Mouse (Mus musculus) neural tube, embryonic 10.5 days (tissue): Measurements from ENCODE around the gene Nap1l4.
"Not testable (repeated sequence)": the region's sequence is repeated elsewhere in the genome, so short reads cannot be mapped to it uniquely, and the experiment has no call there.

Experiments
- DNase-seq: peaks from one replicate; pipeline ENCODE4 v3.0.0-alpha.2; 2017; ENCODE audit warnings: low spot score; ENCODE audit errors: extremely low spot score

Gene Nap1l4

DNA sequence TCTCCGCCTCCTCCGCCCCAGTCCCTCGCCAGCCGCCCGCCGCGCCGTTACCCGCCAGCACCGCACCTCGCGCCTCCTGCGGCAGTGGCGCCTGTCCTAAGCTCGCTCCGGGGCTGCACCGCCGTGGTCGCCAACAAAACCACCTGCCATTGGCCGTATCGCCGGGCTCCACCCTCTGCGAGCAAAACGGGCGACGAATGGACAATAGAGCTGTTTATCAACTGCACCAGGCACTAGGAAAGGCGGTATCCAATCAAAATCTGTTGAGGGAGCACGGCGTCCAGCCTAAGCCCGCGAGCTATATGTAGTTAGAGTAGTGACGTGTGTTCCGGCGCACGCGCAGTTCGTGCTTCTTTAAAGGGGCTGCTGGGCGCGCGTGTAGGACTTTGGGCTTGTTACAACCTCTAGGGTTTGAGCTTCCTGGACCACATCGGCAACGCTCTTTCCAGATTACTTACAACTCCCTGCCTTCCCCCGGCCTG is at the start of gene Nap1l4:
Gene Nap1l4, minus strand, starts transcription at position 131 of the 482 bp plus-strand sequence.
- DNase-seq = peak; percentile 99

DNA sequence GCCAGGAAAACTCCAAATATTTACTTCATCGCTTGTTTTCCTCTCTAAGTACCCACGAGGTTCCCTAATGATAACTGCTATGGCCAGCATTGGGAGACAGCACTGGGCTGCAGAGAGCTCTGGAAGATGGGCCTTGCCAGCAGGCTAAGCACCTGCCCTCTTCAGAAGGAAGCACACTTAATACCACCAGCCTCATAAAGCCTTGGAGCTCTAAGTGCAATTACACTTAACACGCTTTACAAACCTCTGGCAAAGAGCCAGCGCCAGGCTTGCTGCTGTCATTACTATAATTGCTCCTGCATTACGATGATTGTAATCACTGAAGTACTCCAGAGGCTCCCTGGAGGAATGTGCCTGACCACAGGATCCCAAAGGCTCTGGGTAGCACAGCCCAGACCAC is 46.0 kb upstream of the Nap1l4 start:
- DNase-seq = no peak

DNA sequence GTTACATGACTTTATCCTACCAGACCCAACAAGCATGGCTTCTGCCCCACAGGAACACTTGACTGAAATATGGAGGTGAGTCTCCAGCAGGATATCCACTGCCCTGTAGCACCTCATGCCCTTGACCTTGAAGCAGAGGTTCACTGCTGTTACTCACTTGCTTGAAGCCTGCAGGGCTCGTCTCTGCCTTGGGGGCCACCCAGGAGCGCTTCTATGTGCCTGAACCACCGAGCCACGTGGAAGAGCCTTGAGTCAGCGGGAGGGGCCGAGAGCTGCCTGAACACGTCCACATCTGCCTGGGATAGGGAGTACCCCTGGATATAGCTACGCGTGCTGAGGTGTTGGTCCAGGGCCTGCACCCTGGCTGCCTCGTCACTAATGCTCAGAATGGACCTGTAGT is 43.3 kb upstream of the Nap1l4 start:
- DNase-seq = no peak

DNA sequence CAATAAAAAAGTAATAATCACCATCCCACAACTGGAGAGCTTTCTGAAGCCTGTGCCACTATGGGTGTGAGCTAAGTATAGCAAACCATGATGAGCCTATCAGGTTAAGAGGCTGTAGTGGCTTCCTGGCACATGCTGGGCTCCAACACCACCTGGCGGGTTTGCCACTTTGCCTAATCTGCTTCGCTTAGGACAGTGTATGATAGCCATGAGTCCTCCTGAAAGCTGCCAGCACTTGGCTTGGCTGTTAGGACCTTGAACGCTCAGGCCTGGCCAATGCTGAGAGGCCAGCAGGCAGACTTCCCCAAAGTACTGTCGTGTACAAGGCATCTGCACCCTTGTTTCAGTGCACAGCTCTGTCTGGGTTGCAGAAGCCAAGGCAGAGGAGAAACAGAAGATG is 39.1 kb upstream of the Nap1l4 start:
- no peak for DNase-seq

DNA sequence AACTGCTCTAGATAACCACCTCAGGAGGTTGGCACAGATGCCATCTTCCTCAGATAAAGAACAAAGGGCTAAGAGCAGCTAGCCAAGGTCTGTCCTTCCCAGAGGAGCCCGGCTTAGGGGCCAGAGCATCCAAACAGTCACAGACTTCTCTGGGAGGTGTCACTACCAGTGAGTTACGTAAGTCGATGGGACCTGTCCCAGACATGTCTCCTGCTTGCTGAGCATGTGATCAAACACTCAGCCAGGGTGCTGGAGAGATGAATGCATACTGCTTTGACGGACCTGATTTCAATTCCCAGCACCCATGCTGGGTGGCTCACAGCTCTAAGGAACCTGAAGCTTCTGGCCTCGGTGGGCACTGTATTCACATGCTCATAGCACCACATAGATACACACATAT is 38.7 kb upstream of the Nap1l4 start:
- DNase-seq = no peak

DNA sequence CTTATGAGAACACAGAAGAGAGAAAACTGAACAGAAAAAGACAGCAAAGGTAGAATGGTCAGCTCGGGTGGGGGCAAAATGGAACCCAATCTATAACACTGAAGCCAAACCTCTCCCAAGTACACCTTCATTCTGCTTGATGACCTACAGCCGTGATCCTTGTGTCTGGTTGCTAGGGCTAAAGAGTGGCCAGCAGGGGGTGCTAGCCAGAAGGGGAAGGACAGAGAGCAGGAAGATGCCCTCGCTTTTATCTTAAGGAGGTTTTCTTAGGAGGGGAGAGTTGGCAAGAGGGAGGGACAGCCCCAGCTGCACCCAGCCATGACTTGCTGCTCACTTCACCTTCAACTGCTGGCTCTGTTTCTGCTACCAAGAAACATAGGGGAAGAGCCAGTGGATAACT is 35.0 kb upstream of the Nap1l4 start:
- peak; percentile 61 for DNase-seq

DNA sequence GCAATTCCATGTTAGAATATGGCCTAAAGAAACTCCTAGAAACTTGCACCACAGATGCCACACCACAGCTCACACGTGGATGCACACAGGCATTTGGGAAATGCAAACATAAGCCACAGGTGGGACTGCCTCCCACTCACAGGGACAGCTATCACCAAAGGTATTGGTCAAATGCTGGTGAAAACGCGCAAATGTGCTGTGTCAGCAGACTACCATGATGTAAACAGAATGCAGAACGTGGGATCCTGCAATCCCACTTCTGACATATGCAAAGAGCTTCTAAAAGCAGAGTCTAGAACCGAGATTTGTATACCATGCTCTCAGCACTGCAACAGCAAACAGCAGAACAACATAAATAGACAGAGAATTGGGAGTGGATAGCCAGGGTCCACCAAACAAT is 34.1 kb upstream of the Nap1l4 start:
- no peak for DNase-seq

DNA sequence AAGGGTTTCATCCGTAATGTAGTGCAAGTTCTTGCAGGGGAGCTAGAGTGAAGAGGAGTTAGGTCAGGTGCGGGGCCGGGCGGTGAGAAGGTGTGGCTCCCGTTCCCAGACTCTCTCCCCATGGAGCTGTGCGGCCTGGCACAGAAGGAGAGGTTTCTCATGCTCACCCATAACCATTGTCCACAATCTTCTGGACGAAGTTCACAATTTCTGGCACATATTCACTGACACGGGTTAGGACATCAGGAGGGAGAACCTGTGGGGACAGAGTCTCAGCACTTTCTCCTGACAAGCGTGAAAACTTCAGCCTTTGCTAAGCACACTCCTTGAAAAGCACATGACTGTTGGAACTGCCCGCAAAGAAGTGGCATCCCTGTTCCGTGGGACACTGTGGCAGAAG is 26.8 kb upstream of the Nap1l4 start:
- DNase-seq = no peak

DNA sequence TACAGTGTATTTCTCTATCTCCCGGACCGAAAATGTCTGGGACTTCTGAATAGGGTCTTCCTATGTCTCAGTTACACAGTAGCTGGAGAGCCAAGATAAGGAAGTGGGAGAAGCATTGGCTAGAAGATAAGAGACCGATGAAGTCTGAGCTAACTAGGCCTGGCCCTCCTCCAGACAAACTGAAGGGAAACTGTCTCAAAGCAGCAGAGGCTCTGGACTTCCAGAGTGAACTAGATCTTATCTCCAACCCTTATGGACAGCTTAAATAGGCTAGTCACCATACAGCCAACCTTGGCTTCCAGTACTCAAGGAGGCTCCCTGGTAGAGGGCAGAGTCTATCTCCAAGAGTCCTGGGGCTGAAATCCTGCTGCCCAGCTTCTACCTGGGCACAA is 16.7 kb upstream of the Nap1l4 start:
- DNase-seq = no peak

DNA sequence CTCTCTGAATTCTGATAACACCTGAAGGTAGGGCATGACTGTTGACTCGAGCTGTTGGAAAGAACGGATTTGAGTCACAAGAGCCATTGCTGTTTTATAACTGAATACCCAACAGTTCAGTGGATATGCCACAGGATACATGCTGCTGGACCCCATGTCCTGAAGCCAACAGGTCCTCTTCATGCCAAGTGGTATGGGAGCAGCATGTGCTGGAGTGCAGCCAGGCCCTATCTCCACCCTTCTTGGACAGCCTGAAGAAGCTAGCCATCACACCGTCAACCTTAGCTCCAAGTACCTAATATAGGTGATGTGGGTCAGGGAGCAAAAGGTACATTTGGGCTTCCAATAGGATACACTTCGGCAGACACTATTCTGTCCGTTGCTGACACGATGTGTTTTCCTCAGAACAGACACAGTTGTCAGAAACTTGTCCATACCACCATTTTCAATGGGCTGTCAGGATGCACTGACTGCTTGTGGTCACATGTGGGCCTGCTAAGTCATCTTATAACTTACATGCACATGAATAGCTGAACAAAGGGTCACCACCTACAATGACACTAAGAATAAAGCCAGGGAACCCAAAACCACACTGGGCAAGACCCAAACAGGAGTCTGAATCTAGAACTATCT is 16.2 kb upstream of the Nap1l4 start:
- DNase-seq = no peak

DNA sequence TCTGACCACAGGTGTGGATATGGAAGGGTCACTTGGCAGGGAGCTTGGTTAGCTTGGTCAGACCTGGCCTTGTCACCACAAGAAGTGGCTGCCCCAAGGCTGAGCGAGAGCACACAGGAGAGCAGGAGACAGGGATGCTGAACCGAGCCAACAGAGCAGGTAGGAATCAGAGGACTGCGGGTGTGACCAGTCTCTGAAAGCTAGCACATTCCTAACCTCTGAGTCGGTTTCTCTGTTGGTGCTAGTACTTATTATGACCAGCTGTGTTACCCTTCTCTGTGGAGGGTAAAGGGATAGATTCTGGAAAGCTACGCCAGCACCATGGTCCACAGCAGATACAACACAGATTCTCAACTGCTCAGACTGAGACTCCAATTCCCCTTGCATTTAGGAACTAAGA is 14.9 kb upstream of the Nap1l4 start:
- no peak for DNase-seq

DNA sequence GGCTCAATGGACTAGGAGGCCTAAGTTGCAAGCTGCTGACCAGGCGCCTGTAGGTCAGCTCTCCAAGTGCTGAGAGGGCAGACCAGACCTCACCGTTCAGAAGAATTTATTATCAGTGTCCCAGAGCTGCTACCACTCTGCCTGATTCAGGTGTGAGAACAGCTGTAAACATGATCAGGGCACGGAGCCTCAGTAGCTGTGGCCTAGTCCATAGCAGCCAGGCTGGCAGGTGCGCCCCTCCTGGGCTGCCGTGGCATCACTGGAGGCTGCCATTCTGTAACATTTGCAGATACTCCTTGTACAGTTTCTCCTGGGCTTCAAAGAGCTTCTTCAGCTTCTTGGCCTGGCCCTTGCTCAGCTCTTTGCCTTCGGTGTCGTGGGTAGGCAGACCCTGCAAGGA is 8.7 kb upstream of the Nap1l4 start:
- DNase-seq = no peak

DNA sequence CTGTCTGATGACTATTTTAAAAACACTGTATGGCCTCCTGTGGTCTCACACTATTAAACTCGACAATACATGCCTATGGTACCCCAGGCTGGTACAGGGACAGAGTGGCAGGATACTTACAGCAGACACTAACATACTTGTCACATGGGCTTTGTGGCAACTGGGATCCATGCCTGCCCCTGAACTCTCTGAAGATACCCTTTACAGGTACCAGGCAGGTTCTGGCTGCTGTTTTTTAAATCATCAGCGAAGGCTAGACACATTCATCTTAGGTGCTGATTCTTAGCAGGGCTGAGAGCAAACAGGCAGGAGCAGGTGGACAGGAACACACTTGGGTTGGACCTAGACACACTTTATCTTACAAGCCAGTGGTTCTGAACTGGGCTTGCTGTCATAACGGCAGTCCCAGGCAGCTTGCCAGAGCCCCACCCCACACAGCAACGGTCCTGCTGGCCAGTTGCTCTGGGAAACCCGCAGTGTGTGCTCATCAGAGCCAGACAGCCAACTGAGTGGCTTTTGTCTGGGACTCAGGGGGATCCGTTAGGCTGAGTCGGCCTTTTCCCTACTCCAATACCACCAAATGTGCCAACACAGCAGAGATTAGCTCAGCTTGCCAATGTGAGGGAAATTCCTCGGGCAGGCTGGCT is 8.2 kb upstream of the Nap1l4 start:
- no peak for DNase-seq

DNA sequence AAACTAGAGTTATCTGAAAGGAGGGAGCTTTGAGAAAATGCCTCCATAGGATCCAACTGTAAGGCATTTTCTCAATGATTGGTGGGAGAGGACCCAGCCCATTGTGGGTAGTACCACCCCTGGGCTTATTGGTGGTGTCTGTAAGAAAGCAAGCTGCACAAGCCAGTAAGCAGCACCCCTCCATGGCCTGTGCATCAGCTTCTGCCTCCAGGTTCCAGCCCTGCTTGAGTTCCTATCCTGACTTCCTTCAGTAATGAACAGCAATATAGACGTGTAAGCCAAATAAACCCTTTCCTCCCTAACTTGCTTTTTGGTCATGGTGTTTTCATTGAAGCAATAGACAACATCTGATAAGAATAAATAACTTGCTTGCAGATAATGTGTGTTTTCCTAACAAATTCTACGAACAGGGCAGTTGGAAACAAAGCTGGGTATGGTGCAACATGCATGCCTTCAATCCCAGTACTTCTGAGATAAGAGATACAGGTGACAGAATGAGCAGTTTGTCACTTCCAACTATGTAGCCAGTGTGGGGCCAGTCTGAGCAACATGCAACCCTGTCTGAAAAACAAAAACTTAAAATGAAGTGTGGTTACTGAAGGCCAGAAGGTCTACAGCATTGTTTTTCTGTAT is 798 bp upstream of the Nap1l4 start:
- no peak for DNase-seq

DNA sequence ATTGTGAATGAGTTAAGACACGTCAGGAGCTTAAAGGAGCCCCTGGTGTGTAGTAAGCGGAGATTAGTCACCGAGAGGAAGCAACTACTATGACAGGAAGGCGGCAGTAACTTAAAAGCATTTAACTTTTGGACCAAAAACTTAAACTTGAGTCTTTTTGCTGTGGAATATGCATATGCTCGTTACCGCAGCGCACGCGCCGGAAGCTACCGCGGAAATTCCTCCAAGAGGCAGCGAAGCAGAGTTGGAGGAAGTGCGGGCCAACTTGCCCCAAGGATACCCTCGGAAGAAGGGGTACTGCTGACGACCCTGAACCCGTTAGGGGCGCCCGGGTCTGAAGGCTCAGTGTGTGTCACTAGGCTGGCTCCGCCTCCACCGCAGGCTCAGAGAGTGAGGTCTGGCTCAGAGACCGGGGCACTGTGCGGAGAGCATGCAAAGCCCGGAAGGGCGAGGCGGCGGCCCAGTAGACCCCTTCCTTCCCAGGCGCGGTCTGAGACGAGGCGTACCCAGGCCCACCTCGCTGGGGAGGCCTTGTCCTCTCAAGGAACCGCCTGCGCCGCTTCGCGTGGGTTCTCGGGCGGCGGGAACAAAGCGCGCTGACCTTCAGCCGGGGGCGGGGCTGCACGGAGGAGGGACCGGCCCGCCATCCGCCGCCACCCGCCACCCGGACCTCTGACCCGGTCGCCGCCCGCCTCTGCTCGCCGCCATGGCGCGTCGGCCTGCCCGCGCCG is 510 bp downstream of the Nap1l4 start:
- no peak for DNase-seq

DNA sequence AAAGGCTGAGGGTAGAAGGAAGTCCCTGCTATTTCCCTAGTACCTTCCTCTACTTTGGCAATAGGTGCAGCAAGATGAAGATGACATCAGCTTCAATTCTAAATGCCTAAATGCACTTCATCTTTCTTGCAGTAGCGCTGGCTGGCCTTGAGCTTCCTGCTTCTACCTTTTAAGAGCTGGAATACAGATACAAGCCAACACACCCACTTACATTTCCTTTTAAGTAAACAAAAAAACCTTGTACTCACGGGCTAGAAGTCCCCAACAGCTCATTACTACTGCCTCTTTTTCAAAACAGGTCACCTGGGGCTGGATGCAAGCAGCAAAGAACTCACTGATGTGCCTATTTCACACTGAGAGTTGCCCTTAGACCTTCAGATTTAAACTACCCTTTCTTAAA is 2.4 kb downstream of the Nap1l4 start:
- DNase-seq = no peak

DNA sequence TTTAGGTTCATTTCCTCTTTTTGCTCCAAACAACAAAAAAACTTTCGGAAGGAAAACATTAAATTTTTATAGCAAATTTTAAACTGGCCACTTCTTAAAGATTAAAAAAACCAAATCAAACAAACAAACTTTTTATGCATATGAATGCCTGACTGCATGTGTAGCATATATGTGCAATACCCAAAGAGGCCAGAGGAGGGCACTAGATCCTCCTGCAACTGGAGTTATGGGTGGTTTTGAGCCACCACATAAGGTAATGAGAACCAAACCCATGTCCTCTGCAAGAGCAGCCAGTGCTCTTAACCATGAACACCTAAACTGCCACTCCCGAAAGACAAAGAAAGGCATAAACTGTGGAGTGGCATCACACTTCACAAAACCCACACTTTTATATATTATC is 4.5 kb downstream of the Nap1l4 start:
- DNase-seq = peak; percentile 47

DNA sequence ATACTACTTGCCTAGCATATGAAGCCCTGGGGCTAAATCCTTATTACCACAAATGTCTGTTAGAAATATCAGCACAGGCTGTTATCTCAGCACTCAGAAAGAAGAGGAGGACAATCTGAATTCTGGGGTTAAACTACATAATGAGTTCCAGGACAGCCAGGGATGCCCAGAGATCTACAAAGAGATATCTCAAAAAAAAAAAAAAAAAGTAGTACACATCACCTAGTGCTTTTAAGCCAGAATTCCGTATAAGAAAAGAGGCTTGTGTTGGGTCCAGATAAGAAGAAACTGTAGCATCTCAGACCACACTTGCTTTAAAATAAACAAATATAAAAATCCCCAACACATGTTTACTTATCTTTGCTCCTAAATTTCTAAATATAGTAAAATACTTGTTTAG is 10.2 kb downstream of the Nap1l4 start:
- DNase-seq = no peak

DNA sequence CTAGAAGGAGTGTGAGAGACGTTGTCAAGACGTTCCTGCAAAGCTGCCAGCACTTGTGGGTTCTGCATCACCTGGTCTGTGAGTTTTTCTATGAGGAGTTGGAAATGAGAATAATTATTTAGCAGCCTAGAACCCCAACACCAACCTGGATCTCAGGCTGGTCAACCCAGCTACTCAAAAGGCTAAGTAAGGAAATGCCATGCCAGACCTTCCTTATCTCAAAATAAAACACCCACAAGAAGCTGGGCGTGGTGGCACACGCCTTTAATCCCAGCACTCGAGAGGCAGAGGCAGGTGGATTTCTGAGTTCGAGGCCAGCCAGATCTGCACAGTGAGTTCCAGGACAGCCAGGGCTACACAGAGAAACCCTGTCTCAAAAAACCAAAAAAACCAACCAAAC is 10.7 kb downstream of the Nap1l4 start:
- DNase-seq = not testable (repeated sequence)

DNA sequence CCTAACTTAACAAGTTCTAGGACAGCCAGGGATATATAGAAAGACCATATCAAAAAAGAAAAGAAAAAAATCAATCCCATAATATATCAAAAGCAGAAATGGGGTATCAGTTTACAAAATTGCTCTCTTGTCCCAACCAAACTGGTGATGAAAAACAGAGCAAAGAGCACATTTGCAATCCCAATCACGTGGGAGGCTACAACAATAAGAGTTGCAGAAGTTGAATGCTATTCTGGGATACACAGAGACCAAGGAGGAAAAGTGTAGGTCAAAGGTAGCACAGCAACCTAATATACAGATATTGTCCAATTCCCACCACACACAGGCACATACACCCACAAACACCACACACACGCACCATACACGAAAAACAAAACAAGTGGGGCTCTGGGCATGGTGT is 12.7 kb downstream of the Nap1l4 start:
- DNase-seq = no peak

DNA sequence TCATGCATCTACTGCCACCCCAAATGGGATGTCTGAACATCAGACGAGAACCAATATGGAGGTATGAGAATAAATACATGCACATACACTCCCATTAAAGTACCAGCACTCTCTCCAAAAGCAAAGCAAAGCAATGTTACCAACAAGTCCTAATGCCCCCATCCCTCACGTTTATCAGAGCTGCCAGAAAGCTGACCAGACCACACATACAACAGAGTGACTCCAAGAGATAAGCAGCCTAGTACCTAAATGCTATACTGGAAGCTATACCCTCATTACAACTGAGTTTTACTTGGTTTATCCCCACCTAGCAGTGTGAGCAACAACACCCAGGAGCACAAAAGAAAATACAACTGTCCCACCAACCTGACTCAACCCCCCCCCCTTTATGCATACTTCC is 15.6 kb downstream of the Nap1l4 start:
- no peak for DNase-seq

DNA sequence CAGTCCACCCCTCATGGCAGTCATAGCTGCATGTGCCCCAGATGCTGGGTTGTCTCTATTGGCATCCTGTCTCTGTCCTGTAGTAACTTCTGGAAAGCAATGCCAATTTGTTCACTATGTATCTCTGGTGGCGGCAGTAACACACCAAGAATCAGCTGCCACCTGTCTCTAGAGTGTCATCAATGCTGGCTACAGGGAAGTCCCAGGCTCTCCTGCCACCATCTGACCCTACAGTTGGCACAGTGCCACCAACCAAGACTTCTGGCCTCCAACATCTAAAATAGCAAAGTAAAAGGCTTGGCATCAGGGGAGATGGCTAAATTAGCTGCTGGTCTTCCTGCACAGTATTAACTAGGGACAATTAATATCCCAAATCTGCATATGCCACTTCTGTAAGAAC is 16.5 kb downstream of the Nap1l4 start:
- DNase-seq = no peak
